Mouse (Mus musculus) stomach, postnatal 0 days (tissue): Measurements from ENCODE around the gene Fam69a. TPM values are rescaled to one million over a fixed set of nuclear protein-coding genes. Genes with fewer than 3 reads are reported as not detected.
"Not testable (repeated sequence)": the region's sequence is repeated elsewhere in the genome, so short reads cannot be mapped to it uniquely, and the experiment has no call there.

ENCODE experiments used
- ATAC-seq: fragments of 200-750 bp; cut with Nextera tagmentation; 2 replicates; pipeline ENCODE4 v1.8.0; 2017; ENCODE audit not compliant: low FRiP score, low TSS enrichment
- DNase-seq: peaks from one replicate; pipeline ENCODE4 v3.0.0-alpha.2; 2016; ENCODE audit warnings: low spot score
- H3K27ac ChIP-seq: fragments of 300-500 bp; sonication (generic); replicated peaks from 2 replicates; pipeline ENCODE4 v1.5.1; 2014; ENCODE audit warnings: mild to moderate bottlenecking, control low read depth
- H3K27me3 ChIP-seq: fragments of 300-500 bp; sonication (generic); 2 replicates; pipeline ENCODE4 v1.6.1; 2014; ENCODE audit warnings: low read length; ENCODE audit not compliant: control insufficient read depth, insufficient read depth
- H3K36me3 ChIP-seq: fragments of 300-500 bp; sonication (generic); 2 replicates; pipeline ENCODE4 v1.6.1; 2014; ENCODE audit warnings: low read length, mixed read lengths; ENCODE audit not compliant: control insufficient read depth, insufficient read depth
- H3K4me1 ChIP-seq: fragments of 300-500 bp; sonication (generic); replicated peaks from 2 replicates; pipeline ENCODE4 v1.6.1; 2014; ENCODE audit warnings: antibody characterized with exemption; ENCODE audit not compliant: control insufficient read depth, insufficient read depth
- H3K4me2 ChIP-seq: fragments of 300-500 bp; sonication (generic); replicated peaks from 2 replicates; pipeline ENCODE4 v1.6.1; 2014; ENCODE audit warnings: low read depth, mild to moderate bottlenecking, control low read depth, moderate library complexity
- H3K4me3 ChIP-seq: fragments of 300-500 bp; sonication (generic); 2 replicates; pipeline ENCODE4 v1.5.1; 2014; ENCODE audit warnings: low read depth, low read length, control low read depth
- H3K9ac ChIP-seq: fragments of 300-500 bp; sonication (generic); 2 replicates; pipeline ENCODE4 v1.6.1; 2014; ENCODE audit warnings: mild to moderate bottlenecking, low read length, control low read depth, mixed read lengths
- H3K9me3 ChIP-seq: fragments of 300-500 bp; sonication (generic); 2 replicates; pipeline ENCODE4 v1.6.1; 2016; ENCODE audit warnings: low read length; ENCODE audit not compliant: control insufficient read depth
- CTCF ChIP-seq: IDR thresholded peaks from 2 replicates; pipeline ENCODE4 v1.5.1; 2016; ENCODE audit warnings: antibody characterized with exemption, low read depth, mild to moderate bottlenecking, moderate library complexity
- EP300 ChIP-seq: optimal IDR thresholded peaks from 2 replicates; pipeline ENCODE3; 2016; ENCODE audit warnings: antibody characterized with exemption
- WGBS: fragments of 180-500 bp; shearing (Covaris S2); extraction: QIAGEN DNeasy Blood & Tissue Kit; methylation state at CpG from one replicate; pipeline ENCODE4 v1.1.7; 2014; 5-methylcytosine and 5-hydroxymethylcytosine counted together
- polyA plus RNA-seq: library from polyadenylated mRNA; unstranded; fragments of >200 nt; fragmentation: Nextera tagmentation; extraction: Ambion mirVana; gene quantifications from 2 replicates; pipeline ENCODE4 v1.2.1, GENCODE M21; 2015

Gene Fam69a
- polyA plus RNA-seq, 1 experiment from 2014 or later = 16.3 TPM

DNA sequence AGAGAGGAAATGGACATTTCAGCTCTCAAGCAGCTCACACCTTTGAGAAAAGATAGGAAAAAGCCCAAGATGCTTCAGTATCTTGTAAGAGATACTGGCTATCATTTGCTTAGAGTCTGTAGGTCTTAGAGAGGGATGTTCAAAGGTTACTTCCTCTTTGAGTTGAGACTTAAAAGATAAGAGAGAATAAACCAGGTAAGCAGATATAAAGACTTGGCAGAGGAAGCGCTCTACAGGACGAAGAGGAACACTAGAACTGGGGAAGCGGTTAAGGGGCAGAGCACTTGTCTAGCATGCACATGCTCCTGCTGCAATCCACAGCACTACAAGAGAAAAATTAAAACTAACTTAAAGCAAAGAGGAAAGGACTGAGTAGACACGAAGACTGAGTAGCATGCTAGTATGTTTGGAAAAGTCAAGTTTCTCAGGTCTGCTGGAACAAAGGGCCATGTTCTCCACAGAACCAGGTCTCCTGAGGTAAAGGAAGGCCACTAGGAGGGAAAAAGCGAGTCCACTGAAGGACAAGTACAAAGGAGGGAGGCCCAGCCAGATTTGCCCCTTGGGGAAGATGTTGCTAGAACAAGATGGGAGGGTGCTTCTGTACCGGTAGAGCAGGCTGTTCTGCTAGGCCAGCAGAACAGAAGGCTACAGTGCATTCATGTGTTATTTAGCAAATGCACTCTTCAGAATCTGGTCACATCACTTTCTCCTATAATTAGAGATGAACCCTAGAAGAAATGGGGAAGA is 8.4 kb downstream of the Fam69a start:
- H3K36me3 ChIP-seq = no peaks in the 10 kb centered on the region
- H3K27ac ChIP-seq = no peak overlapping the region
- H3K4me3 ChIP-seq = no peak overlapping the region
- no peak for TF ChIP-seq EP300
- no peak for ATAC-seq
- H3K4me1 ChIP-seq = 0 out of 2 replicates have a peak, but pooled peaks cover 2% of the 10 kb centered on the region
- WGBS = 72% methylated on average over 6 of the region's 6 CpGs
- no peaks in the 10 kb centered on the region for H3K27me3 ChIP-seq
- H3K9ac ChIP-seq = no peak overlapping the region
- no peak overlapping the region for H3K4me2 ChIP-seq
- no peaks in the 10 kb centered on the region for H3K9me3 ChIP-seq
- DNase-seq = no peak

DNA sequence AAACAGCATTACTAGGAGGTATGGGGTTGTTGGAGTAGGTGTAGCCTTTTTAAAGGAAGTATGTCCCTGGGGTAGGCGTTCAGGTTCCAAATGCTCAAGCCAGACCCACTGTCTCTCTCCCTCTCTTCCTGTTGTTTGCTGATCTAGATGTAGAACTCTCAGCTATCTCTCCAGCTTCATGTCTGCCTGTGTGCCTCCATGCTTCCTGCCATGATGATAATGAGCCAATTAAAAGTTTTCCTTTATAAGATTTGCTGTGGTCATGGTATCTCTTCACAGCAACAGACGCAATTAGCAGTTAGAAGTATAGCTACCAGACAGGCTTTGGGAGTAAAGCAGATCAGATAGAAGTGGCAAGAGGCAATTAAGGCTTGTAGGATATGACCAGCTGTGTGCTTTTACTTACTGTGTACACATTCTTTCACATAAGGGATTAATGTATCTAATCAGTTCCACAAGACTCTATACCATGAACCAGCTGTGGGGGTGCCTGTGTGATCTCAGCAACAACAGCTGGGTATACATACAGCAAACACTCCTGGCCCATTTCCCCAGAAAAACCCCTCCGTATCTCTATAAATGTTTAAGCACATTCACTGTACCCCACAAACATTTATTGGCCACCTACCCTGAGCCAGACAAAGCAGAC is 9.1 kb downstream of the Fam69a start:
- DNase-seq = no peak
- 52% methylated on average over 3 of the region's 3 CpGs for WGBS
- Histone ChIP-seq H3K36me3 (no peaks in the 10 kb centered on the region), H3K27ac (no peak overlapping the region), H3K27me3 (no peaks in the 10 kb centered on the region), H3K9me3 (no peaks in the 10 kb centered on the region), H3K4me2 (no peak overlapping the region), H3K4me3 (no peak overlapping the region), H3K4me1 (0 out of 2 replicates have a peak, but pooled peaks cover 2% of the 10 kb centered on the region), H3K9ac (no peak overlapping the region)
- no peak for ATAC-seq
- TF ChIP-seq EP300 (no peak), CTCF (no peak)

DNA sequence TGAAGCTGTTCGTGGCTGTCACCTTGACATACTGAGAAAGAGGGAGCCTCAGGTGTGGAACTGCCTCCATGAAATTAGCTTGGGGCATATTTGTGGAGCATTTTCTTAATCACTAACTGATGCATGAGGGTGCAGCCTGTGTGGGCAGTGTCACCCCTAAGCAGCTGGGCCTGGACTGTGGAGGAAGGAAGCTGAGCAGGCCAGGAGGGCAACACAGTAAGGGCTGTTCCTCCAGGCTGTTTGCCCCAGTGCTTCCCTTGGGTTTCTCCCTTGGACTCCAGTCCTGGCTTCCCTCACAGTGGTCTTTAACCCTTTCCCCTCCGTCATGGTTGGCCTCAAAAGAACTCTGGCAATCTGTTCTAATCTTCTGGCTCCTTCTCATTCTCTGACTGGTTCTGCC is 13.6 kb downstream of the Fam69a start:
- no peak for TF ChIP-seq EP300
- no peak for TF ChIP-seq CTCF
- Histone ChIP-seq H3K4me1 (0 out of 2 replicates have a peak, but pooled peaks cover 2% of the 10 kb centered on the region), H3K27ac (no peak overlapping the region), H3K9ac (no peak overlapping the region), H3K4me2 (no peak overlapping the region), H3K27me3 (no peaks in the 10 kb centered on the region), H3K36me3 (no peaks in the 10 kb centered on the region), H3K9me3 (no peaks in the 10 kb centered on the region), H3K4me3 (no peak overlapping the region)
- DNase-seq = no peak
- 72% methylated on average over 2 of the region's 2 CpGs for WGBS
- ATAC-seq = no peak

DNA sequence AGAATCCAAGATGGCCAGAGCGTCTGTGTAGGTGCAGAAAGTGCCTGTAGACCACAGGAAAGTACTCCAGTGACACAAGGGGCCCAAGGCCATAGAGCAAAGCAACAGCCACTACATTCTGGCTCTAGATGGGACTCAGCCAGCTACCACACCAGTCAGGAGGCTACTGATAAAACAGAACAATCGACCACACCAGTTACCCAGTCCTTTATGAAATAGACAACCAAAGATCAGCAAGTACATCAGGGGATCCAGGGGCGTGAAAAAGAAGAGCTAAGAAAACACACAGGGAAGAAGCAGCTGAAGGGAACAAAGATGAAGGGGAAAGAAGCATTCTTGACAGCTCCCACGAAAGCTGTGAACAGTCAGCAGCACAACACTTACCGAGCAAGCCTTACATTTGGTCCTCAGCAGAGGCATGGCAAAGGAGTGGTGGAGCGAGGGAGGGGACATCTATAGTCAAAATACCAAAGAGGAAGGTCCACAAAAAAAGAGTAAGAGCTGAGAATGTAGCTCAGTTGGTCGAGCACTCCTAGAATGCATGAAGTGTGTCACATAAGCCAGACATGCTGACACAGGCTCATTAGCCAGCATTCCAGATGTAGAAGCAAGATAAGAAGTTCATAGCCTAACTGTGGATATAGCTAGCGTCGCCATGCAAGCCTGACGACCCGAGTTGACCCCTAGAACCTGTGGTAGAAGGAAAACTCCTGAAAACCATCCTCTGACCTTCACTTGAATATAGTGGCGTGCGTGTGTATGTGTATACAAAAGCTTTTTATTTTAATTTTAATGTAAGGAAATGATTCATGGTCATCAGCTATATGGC is 14.2 kb downstream of the Fam69a start:
- Histone ChIP-seq H3K27me3 (no peaks in the 10 kb centered on the region), H3K9me3 (no peaks in the 10 kb centered on the region), H3K4me3 (no peak overlapping the region), H3K9ac (no peak overlapping the region), H3K4me1 (no peaks in the 10 kb centered on the region), H3K27ac (no peak overlapping the region), H3K4me2 (no peak overlapping the region), H3K36me3 (no peaks in the 10 kb centered on the region)
- DNase-seq = no peak
- 70% methylated on average over 13 of the region's 13 CpGs for WGBS
- TF ChIP-seq EP300 = no peak
- TF ChIP-seq CTCF = no peak
- no peak for ATAC-seq

DNA sequence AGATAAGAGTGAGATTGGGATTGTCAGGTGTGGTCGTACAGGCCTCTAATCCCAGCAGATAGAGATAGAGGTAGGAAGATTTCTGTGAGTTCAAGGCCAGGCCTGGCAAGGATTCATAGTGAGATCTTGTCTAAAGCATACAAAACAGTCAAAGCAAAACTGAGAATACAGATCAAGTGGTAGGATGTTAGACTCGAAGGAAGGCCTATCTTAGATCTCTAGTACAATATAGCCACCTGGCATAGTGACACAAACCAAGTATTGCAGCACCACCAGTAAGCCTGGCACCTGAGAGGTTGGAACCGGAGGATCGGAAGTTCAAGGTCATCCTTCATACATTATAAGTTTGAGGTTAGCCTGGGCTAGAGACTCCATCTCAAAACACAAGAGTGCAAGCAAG is 15.8 kb downstream of the Fam69a start:
- no peak for TF ChIP-seq EP300
- TF ChIP-seq CTCF = no peak
- Histone ChIP-seq H3K27ac (no peak overlapping the region), H3K36me3 (no peaks in the 10 kb centered on the region), H3K27me3 (no peaks in the 10 kb centered on the region), H3K9me3 (no peaks in the 10 kb centered on the region), H3K4me3 (no peak overlapping the region), H3K9ac (no peak overlapping the region), H3K4me2 (no peak overlapping the region), H3K4me1 (no peaks in the 10 kb centered on the region; the same call in 1 of the 2 replicates)
- ATAC-seq = no peak
- DNase-seq = no peak
- WGBS = 87% methylated on average over 4 of the region's 4 CpGs

DNA sequence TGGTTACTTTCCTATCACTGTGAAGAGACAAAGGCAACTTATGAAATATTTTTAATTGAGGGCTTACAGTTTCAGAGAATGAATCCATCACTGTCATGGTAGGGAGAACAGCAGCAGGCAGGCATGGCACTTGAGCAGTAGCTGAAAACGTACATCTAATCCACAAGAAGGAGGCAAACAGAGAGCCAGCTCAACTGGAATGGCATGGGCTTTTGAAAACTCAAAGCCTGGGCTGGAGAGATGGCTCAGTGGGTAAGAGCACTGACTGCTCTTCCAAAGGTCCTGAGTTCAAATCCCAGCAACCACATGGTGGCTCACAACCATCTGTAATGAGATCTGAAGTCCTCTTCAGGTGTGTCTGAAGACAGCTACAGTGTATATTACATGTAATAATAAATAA is 17.1 kb downstream of the Fam69a start:
- not testable (repeated sequence) for H3K27ac ChIP-seq, ATAC-seq, H3K36me3 ChIP-seq, DNase-seq, H3K27me3 ChIP-seq, H3K4me2 ChIP-seq, H3K4me3 ChIP-seq, H3K4me1 ChIP-seq, H3K9me3 ChIP-seq, H3K9ac ChIP-seq
- 68% methylated on average over 1 of the region's 1 CpGs for WGBS
